Mouse (Mus musculus) liver, postnatal 0 days (tissue): ENCODE results near the gene Gtf2ird2. TPM values are rescaled to one million over a fixed set of nuclear protein-coding genes. Genes with fewer than 3 reads are reported as not detected.

ENCODE experiments used
- ATAC-seq: fragments of 200-750 bp; cut with Nextera tagmentation; 2 replicates; pipeline ENCODE4 v1.8.0; 2017; ENCODE audit warnings: mild to moderate bottlenecking, moderate library complexity
- DNase-seq: peaks from one replicate; pipeline ENCODE4 v3.0.0-alpha.2; 2016
- H3K27ac ChIP-seq: fragments of 300-500 bp; sonication (generic); 2 replicates; pipeline ENCODE4 v1.5.1; 2014; ENCODE audit warnings: antibody characterized with exemption, moderate library complexity, mild to moderate bottlenecking, low read depth
- H3K27me3 ChIP-seq: fragments of 300-500 bp; sonication (generic); 2 replicates; pipeline ENCODE4 v1.6.1; 2014; ENCODE audit warnings: low read length, control low read depth, mixed read lengths; ENCODE audit not compliant: insufficient read depth
- H3K36me3 ChIP-seq: fragments of 300-500 bp; sonication (generic); replicated peaks from 2 replicates; pipeline ENCODE4 v1.6.1; 2014; ENCODE audit warnings: mild to moderate bottlenecking, control low read depth, low read length, moderate library complexity, mixed read lengths; ENCODE audit not compliant: insufficient read depth
- H3K4me1 ChIP-seq: fragments of 300-500 bp; sonication (generic); 2 replicates; pipeline ENCODE4 v1.6.1; 2014; ENCODE audit warnings: antibody characterized with exemption, mild to moderate bottlenecking, control low read depth; ENCODE audit not compliant: insufficient read depth
- H3K4me2 ChIP-seq: fragments of 300-500 bp; sonication (generic); 2 replicates; pipeline ENCODE4 v1.6.1; 2014; ENCODE audit warnings: low read depth, mild to moderate bottlenecking, low read length, moderate library complexity, mixed read lengths
- H3K4me3 ChIP-seq: fragments of 300-500 bp; sonication (generic); 2 replicates; pipeline ENCODE4 v1.5.1; 2014; ENCODE audit warnings: low read depth, low read length
- H3K9ac ChIP-seq: fragments of 300-500 bp; sonication (generic); replicated peaks from 2 replicates; pipeline ENCODE4 v1.6.1; 2014; ENCODE audit warnings: mild to moderate bottlenecking, moderate library complexity
- H3K9me3 ChIP-seq: fragments of 300-500 bp; sonication (generic); 2 replicates; pipeline ENCODE4 v1.6.1; 2016; ENCODE audit warnings: mild to moderate bottlenecking, control low read depth, low read length, mixed read lengths
- CTCF ChIP-seq: sonication (generic); IDR thresholded peaks from 2 replicates; pipeline ENCODE4 v1.5.1; 2016; ENCODE audit warnings: antibody characterized with exemption, low read depth
- EP300 ChIP-seq: IDR thresholded peaks from 2 replicates; pipeline ENCODE4 v1.6.1; 2016; ENCODE audit warnings: antibody characterized with exemption, low read depth, mild to moderate bottlenecking
- WGBS: fragments of 180-500 bp; shearing (Covaris S2); extraction: QIAGEN DNeasy Blood & Tissue Kit; methylation state at CpG from one replicate; pipeline ENCODE4 v1.1.7; 2014; ENCODE audit not compliant: insufficient replicate concordance; 5-methylcytosine and 5-hydroxymethylcytosine counted together
- polyA plus RNA-seq: library from polyadenylated mRNA; unstranded; fragments of >200 nt; fragmentation: Nextera tagmentation; extraction: Ambion mirVana; gene quantifications from 2 replicates; pipeline ENCODE4 v1.2.1, GENCODE M21; 2015

The Gtf2ird2 gene
- polyA plus RNA-seq, 1 experiment from 2014 or later = 2.1 TPM

- no peaks in the 10 kb centered on the region for H3K4me1 ChIP-seq
- H3K9ac ChIP-seq = no peak overlapping the region
- peaks cover 61% of the 10 kb centered on the region for H3K36me3 ChIP-seq
- no peak for DNase-seq
- no peak overlapping the region for H3K27ac ChIP-seq
- TF ChIP-seq EP300 = no peak
- TF ChIP-seq CTCF = no peak
- H3K9me3 ChIP-seq = no peaks in the 10 kb centered on the region
- ATAC-seq = no peak
- H3K4me2 ChIP-seq = no peak overlapping the region
- H3K27me3 ChIP-seq = no peaks in the 10 kb centered on the region
- no peak overlapping the region for H3K4me3 ChIP-seq
- 68% methylated on average over 4 of the region's 4 CpGs for WGBS
Measured at GRCm38 (mm10) chr5:134270566-134270965, 86.7 kb downstream of the Gtf2ird2 start.

GRCm38 (mm10) chr5:134271421-134271820 is 87.6 kb downstream of the Gtf2ird2 start:
- no peak for DNase-seq
- TF ChIP-seq EP300 (no peak), CTCF (no peak)
- ATAC-seq = no peak
- H3K27me3 ChIP-seq = no peaks in the 10 kb centered on the region
- peaks cover 57% of the 10 kb centered on the region for H3K36me3 ChIP-seq
- H3K4me3 ChIP-seq = no peak overlapping the region
- H3K4me1 ChIP-seq = no peaks in the 10 kb centered on the region
- no peak overlapping the region for H3K4me2 ChIP-seq
- H3K9me3 ChIP-seq = no peaks in the 10 kb centered on the region
- WGBS = 88% methylated on average over 11 of the region's 11 CpGs
- H3K27ac ChIP-seq = no peak overlapping the region
- H3K9ac ChIP-seq = no peak overlapping the region

- H3K27ac ChIP-seq = no peak overlapping the region
- 82% methylated on average over 11 of the region's 11 CpGs for WGBS
- peaks cover 66% of the 10 kb centered on the region for H3K36me3 ChIP-seq
- no peak for TF ChIP-seq CTCF
- no peak for DNase-seq
- H3K27me3 ChIP-seq = no peaks in the 10 kb centered on the region
- H3K9ac ChIP-seq = no peak overlapping the region
- no peak overlapping the region for H3K4me2 ChIP-seq
- H3K9me3 ChIP-seq = no peaks in the 10 kb centered on the region
- no peaks in the 10 kb centered on the region for H3K4me1 ChIP-seq
- H3K4me3 ChIP-seq = no peak overlapping the region
- no peak for ATAC-seq
Measured at GRCm38 (mm10) chr5:134272761-134273160, 88.9 kb downstream of the Gtf2ird2 start.

- no peak overlapping the region for H3K27ac ChIP-seq
- no peak for DNase-seq
- no peaks in the 10 kb centered on the region for H3K9me3 ChIP-seq
- peaks cover 66% of the 10 kb centered on the region for H3K36me3 ChIP-seq
- ATAC-seq = no peak
- no peak overlapping the region for H3K4me3 ChIP-seq
- H3K4me2 ChIP-seq = no peak overlapping the region
- 80% methylated on average over 8 of the region's 8 CpGs for WGBS
- no peaks in the 10 kb centered on the region for H3K27me3 ChIP-seq
- no peaks in the 10 kb centered on the region for H3K4me1 ChIP-seq
- TF ChIP-seq CTCF (no peak), EP300 (no peak)
- no peak overlapping the region for H3K9ac ChIP-seq
Measured at GRCm38 (mm10) chr5:134273761-134274160, 89.9 kb downstream of the Gtf2ird2 start.

Other genes starting within 250 kb of the Gtf2ird2 start
- 0.69 and 1.00 TPM in 2 replicates for gene Castor2, start 84.3 kb upstream of the Gtf2ird2 start, polyA plus RNA-seq
- gene Rcc1l, start 7.2 kb upstream of the Gtf2ird2 start, polyA plus RNA-seq = 10.2 and 10.8 TPM in 2 replicates
- gene Ncf1, start 45.6 kb downstream of the Gtf2ird2 start, polyA plus RNA-seq = 24.4 and 26.0 TPM in 2 replicates
- gene Gtf2i, start 130.7 kb downstream of the Gtf2ird2 start, polyA plus RNA-seq = 29.8 and 34.7 TPM in 2 replicates